8 mouse cellular contexts compared by ENCODE assay signal in genomic region chr11:110400283-110400682, GRCm38 (mm10). TPM values are rescaled to one million over a fixed set of nuclear protein-coding genes. Genes with fewer than 3 reads are reported as not detected.
DNase-seq lines count a peak whose midpoint lies in the region; ATAC-seq lines count a peak whose summit lies in the region.

No protein-coding gene starts in this region.

- ATAC-seq in kidney, embryonic 16.5 days (ENCODE audit: low FRiP score, low TSS enrichment) = no peak
- ATAC-seq in intestine, embryonic 15.5 days = no peak
- no peak for ATAC-seq in midbrain, embryonic 16.5 days

- 13% methylated on average over 1 of the region's 1 CpGs for WGBS in kidney, embryonic 16.5 days
- WGBS in forebrain, embryonic 10.5 days = 41% methylated on average over 1 of the region's 1 CpGs
- 31% methylated on average over 1 of the region's 1 CpGs for WGBS in intestine, embryonic 15.5 days
- WGBS in midbrain, embryonic 16.5 days = 23% methylated on average over 1 of the region's 1 CpGs

- no peaks in the 10 kb centered on the region for H3K27me3 ChIP-seq in kidney, embryonic 16.5 days (ENCODE audit: insufficient read depth, low read length)
- H3K27me3 ChIP-seq in forebrain, embryonic 10.5 days (ENCODE audit: poor library complexity, severe bottlenecking) = peaks cover 29% of the 10 kb centered on the region
- no peaks in the 10 kb centered on the region for H3K27me3 ChIP-seq in intestine, embryonic 15.5 days (replicated peaks)
- H3K27me3 ChIP-seq in midbrain, embryonic 16.5 days (ENCODE audit: control insufficient read depth, insufficient read depth, low read depth, low read length) = no peaks in the 10 kb centered on the region

- no peaks in the 10 kb centered on the region for H3K9me3 ChIP-seq in kidney, embryonic 16.5 days (ENCODE audit: low read length)
- no peaks in the 10 kb centered on the region for H3K9me3 ChIP-seq in forebrain, embryonic 10.5 days
- no peaks in the 10 kb centered on the region for H3K9me3 ChIP-seq in intestine, embryonic 15.5 days
- H3K9me3 ChIP-seq in midbrain, embryonic 16.5 days (replicated peaks; ENCODE audit: control insufficient read depth, low read length, poor library complexity, severe bottlenecking) = no peaks in the 10 kb centered on the region

- H3K27ac ChIP-seq in kidney, embryonic 16.5 days (ENCODE audit: low read length) = no peak overlapping the region
- H3K27ac ChIP-seq in forebrain, embryonic 10.5 days = peak overlapping the region; percentile 90; the same call in 1 of the 2 replicates
- no peak overlapping the region for H3K27ac ChIP-seq in intestine, embryonic 15.5 days
- H3K27ac ChIP-seq in midbrain, embryonic 16.5 days (ENCODE audit: low read length) = no peak overlapping the region

- DNase-seq in kidney, adult 9 months = no peak
- DNase-seq in forebrain, embryonic 10.5 days (ENCODE audit: extremely low spot score, low spot score) = no peak
- no peak for DNase-seq in gastrocnemius, postnatal 4 days (ENCODE audit: low spot score in 2 of 2)
- no peak for DNase-seq in left cerebral cortex, postnatal 14 days (ENCODE audit: low spot score in 2 of 2)
- no peak for DNase-seq in urinary bladder, postnatal 10 days (ENCODE audit: low spot score)

- H3K36me3 ChIP-seq in kidney, embryonic 16.5 days (ENCODE audit: insufficient read depth, low read length) = no peaks in the 10 kb centered on the region
- H3K36me3 ChIP-seq in forebrain, embryonic 10.5 days (replicated peaks) = peaks cover 16% of the 10 kb centered on the region
- no peaks in the 10 kb centered on the region for H3K36me3 ChIP-seq in intestine, embryonic 15.5 days
- H3K36me3 ChIP-seq in midbrain, embryonic 16.5 days (ENCODE audit: control insufficient read depth, insufficient read depth, low read length) = no peaks in the 10 kb centered on the region

- peak overlapping the region; percentile 56 for H3K9ac ChIP-seq in kidney, embryonic 16.5 days (replicated peaks; ENCODE audit: low read length)
- no peak overlapping the region for H3K9ac ChIP-seq in intestine, embryonic 15.5 days
- 0 out of 2 replicates have a peak overlapping the region, but pooled peaks have one; percentile 21 for H3K9ac ChIP-seq in midbrain, embryonic 16.5 days (ENCODE audit: low read depth, low read length)

- H3K4me2 ChIP-seq in kidney, embryonic 16.5 days (replicated peaks; ENCODE audit: low read depth, low read length) = peak overlapping the region; percentile 73
- H3K4me2 ChIP-seq in intestine, embryonic 15.5 days (replicated peaks) = peak overlapping the region; percentile 72
- H3K4me2 ChIP-seq in midbrain, embryonic 16.5 days (ENCODE audit: low read length) = peak overlapping the region; percentile 83

- intact Hi-C loops in left cerebral cortex, postnatal 14 days (cut with DNase I) = no loop called here

- H3K4me3 ChIP-seq in kidney, embryonic 16.5 days (ENCODE audit: low read length) = peak overlapping the region; percentile 65
- H3K4me3 ChIP-seq in forebrain, embryonic 10.5 days = peak overlapping the region; percentile 68
- H3K4me3 ChIP-seq in intestine, embryonic 15.5 days (replicated peaks) = peak overlapping the region; percentile 60
- peak overlapping the region; percentile 72 for H3K4me3 ChIP-seq in midbrain, embryonic 16.5 days (ENCODE audit: low read depth, low read length)

- H3K4me1 ChIP-seq in kidney, embryonic 16.5 days (ENCODE audit: insufficient read depth, low read length) = peaks cover 38% of the 10 kb centered on the region
- H3K4me1 ChIP-seq in forebrain, embryonic 10.5 days = peaks cover 55% of the 10 kb centered on the region
- H3K4me1 ChIP-seq in intestine, embryonic 15.5 days (replicated peaks) = peaks cover 4% of the 10 kb centered on the region; the same call in 1 of the 2 replicates
- peaks cover 34% of the 10 kb centered on the region for H3K4me1 ChIP-seq in midbrain, embryonic 16.5 days (ENCODE audit: control insufficient read depth, insufficient read depth, low read length)

RNA-seq across cellular contexts. Expression of gene Map2k6, which starts 1.4 kb away (rescaled TPM):
- 23.2 and 23.8 TPM in 2 replicates for polyA plus RNA-seq in kidney, embryonic 16.5 days (2015; fragmentation: Nextera tagmentation; extraction: Ambion mirVana)
- polyA plus RNA-seq in forebrain, embryonic 10.5 days (2016; fragmentation: Nextera tagmentation; extraction: Ambion mirVana) = 36.0 and 42.6 TPM in 2 replicates
- 17.8 and 18.9 TPM in 2 replicates for polyA plus RNA-seq in intestine, embryonic 15.5 days (2015; fragmentation: Nextera tagmentation; extraction: Ambion mirVana)
- 22.1 and 23.4 TPM in 2 replicates for polyA plus RNA-seq in midbrain, embryonic 16.5 days (2015; fragmentation: Nextera tagmentation; extraction: Ambion mirVana)
- 10 to 100 TPM; 13.8 to 16.4 TPM for total RNA-seq in gastrocnemius, postnatal 4 days (2021)
- total RNA-seq in left cerebral cortex, postnatal 14 days (2021) = 10 to 100 TPM; 22.8 to 25.1 TPM
